Mouse (Mus musculus) heart, embryonic 14.5 days (tissue): ENCODE measurements around the gene Vgll2. TPM values are rescaled to one million over a fixed set of nuclear protein-coding genes. Genes with fewer than 3 reads are reported as not detected.

Experiments
- ATAC-seq: fragments of 200-750 bp; cut with Nextera tagmentation; 2 replicates; pipeline ENCODE4 v1.8.0; 2017; ENCODE audit warnings: low read depth, moderate TSS enrichment; ENCODE audit not compliant: insufficient number of reproducible peaks, insufficient read depth, low FRiP score
- H3K27ac ChIP-seq, 2 experiments: fragments of 200-500 bp in 1 of 2; fragments of 300-500 bp in 1 of 2; sonication (generic) in 1 of 2; replicated peaks in 1 of 2; 2 replicates each; pipeline ENCODE4 v1.5.1; 2012 to 2014; ENCODE audit warnings: low read depth in 2 of 2, low read length in 2 of 2, control low read depth in 1 of 2, mild to moderate bottlenecking in 1 of 2, mixed read lengths in 1 of 2; ENCODE audit not compliant: control insufficient read depth in 1 of 2, insufficient read depth in 1 of 2
- H3K27me3 ChIP-seq: fragments of 300-500 bp; sonication (generic); 2 replicates; pipeline ENCODE4 v1.6.1; 2014; ENCODE audit warnings: mild to moderate bottlenecking, low read length, control low read depth; ENCODE audit not compliant: control insufficient read depth, insufficient read depth
- H3K36me3 ChIP-seq: fragments of 300-500 bp; sonication (generic); 2 replicates; pipeline ENCODE4 v1.6.1; 2014; ENCODE audit warnings: mild to moderate bottlenecking, control low read depth, low read length, mixed read lengths; ENCODE audit not compliant: control insufficient read depth, insufficient read depth
- H3K4me1 ChIP-seq, 2 experiments: fragments of 200-500 bp in 1 of 2; fragments of 300-500 bp in 1 of 2; sonication (generic) in 1 of 2; 2 replicates each; pipeline ENCODE4 v1.6.1; 2012 to 2014; ENCODE audit warnings: low read length in 2 of 2, control low read depth in 1 of 2, mixed read lengths in 1 of 2; ENCODE audit not compliant: control insufficient read depth in 2 of 2, insufficient read depth in 2 of 2
- H3K4me2 ChIP-seq: fragments of 300-500 bp; sonication (generic); 2 replicates; pipeline ENCODE4 v1.6.1; 2014; ENCODE audit warnings: mild to moderate bottlenecking, low read length
- H3K4me3 ChIP-seq, 2 experiments: fragments of 200-500 bp in 1 of 2; fragments of 300-500 bp in 1 of 2; sonication (generic) in 1 of 2; 2 replicates each; pipeline ENCODE4 v1.5.1; 2012 to 2014; ENCODE audit warnings: low read length in 2 of 2, mild to moderate bottlenecking in 2 of 2, control low read depth in 1 of 2, low read depth in 1 of 2, moderate library complexity in 1 of 2; ENCODE audit not compliant: control insufficient read depth in 1 of 2, insufficient read depth in 1 of 2
- H3K9ac ChIP-seq: fragments of 300-500 bp; sonication (generic); 2 replicates; pipeline ENCODE4 v1.6.1; 2014; ENCODE audit warnings: mild to moderate bottlenecking, low read length
- H3K9me3 ChIP-seq: fragments of 300-500 bp; sonication (generic); 2 replicates; pipeline ENCODE4 v1.6.1; 2016; ENCODE audit warnings: low read length, control low read depth; ENCODE audit not compliant: control insufficient read depth
- WGBS: fragments of 180-500 bp; shearing (Covaris S2); extraction: QIAGEN DNeasy Blood & Tissue Kit; methylation state at CpG from one replicate; pipeline ENCODE4 v1.1.7; 2014; 5-methylcytosine and 5-hydroxymethylcytosine counted together
- polyA plus RNA-seq: library from polyadenylated mRNA; unstranded; fragments of >200 nt; fragmentation: Nextera tagmentation; extraction: Ambion mirVana; gene quantifications from 2 replicates; pipeline ENCODE4 v1.2.1, GENCODE M21; 2014

Vgll2 gene
- not detected in 2 replicates for polyA plus RNA-seq

DNA sequence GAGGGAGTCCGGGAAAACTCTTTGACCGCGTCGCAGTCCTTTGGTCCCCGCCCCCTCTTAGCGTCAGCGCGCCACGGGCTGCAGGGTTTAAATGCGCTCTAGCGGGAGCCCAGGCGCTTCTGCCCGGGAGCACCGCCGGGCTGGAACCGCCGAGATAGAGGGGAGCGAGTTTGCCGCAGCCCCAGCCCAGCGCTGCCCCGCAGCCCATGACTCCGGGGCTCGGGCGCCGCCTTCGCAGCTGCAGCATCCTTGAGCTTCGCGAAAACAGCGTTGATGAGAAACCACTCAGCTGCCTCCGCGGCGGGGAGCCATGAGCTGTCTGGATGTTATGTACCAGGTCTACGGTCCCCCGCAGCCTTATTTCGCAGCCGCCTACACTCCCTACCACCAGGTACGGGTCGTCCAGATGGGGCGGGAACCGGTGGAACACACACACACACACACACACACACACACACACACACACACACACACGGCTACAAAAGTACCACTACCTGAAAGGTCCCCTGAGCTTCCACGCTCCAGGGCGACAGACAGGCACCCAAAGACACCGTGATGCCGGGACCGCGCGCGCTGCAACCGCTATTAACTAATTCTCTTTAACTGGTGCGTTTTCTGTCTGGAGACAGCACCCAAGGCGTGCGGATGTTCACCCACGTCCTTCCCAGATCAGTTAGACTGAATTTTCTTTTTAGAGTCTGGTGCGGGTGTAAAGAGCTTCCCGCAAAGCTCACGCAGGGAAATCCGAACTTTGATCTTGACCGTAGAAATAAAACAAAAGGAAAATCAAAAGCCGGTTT is at the start of gene Vgll2:
Vgll2 (plus strand) TSS at position 90 of the 800 bp plus-strand sequence.
- Histone ChIP-seq H3K36me3 (no peaks in the 10 kb centered on the region), H3K27me3 (peaks cover 80% of the 10 kb centered on the region), H3K4me1 (peaks cover 12 to 13% of the 10 kb centered on the region in 2 experiments), H3K9ac (0 out of 2 replicates have a peak within 1 kb of the TSS, but pooled peaks have one; percentile 16), H3K4me2 (peak within 1 kb of the TSS; percentile 92), H3K27ac (no peak within 1 kb of the TSS), H3K9me3 (no peaks in the 10 kb centered on the region), H3K4me3 (peak within 1 kb of the TSS; percentile 51 to 60)
- no peak for ATAC-seq
- under 1% methylated on average over 60 of the region's 60 CpGs for WGBS

DNA sequence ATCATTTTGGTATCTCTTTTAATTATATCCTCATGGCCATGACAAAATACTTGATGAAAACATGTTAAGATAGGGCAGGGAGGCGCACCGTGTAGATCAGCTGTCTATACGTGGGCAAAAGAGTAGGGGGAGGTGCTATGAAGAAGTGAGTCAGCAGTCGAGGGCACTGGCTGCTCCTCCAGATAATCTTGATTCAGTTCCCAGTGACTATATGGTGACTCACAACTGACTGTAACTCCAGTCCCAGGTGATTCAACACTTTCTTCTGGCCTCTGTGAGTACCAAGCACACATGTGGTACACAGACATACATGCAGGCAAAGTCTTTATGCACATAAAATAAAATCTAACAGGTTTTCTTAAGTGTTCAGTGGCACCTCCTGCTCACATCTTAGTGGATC is 47.2 kb upstream of the Vgll2 start:
- no peak overlapping the region for H3K4me2 ChIP-seq
- WGBS, result 49% methylated on average over 4 of the region's 4 CpGs
- no peaks in the 10 kb centered on the region for H3K27me3 ChIP-seq
- ATAC-seq, result no peak
- no peak overlapping the region for H3K4me3 ChIP-seq
- H3K9ac ChIP-seq, result no peak overlapping the region
- H3K4me1 ChIP-seq, result peaks cover 2 to 3% of the 10 kb centered on the region in 2 experiments; a peak in 1 of 4 replicates
- no peaks in the 10 kb centered on the region for H3K9me3 ChIP-seq
- H3K27ac ChIP-seq, result no peak overlapping the region
- H3K36me3 ChIP-seq, result no peaks in the 10 kb centered on the region

DNA sequence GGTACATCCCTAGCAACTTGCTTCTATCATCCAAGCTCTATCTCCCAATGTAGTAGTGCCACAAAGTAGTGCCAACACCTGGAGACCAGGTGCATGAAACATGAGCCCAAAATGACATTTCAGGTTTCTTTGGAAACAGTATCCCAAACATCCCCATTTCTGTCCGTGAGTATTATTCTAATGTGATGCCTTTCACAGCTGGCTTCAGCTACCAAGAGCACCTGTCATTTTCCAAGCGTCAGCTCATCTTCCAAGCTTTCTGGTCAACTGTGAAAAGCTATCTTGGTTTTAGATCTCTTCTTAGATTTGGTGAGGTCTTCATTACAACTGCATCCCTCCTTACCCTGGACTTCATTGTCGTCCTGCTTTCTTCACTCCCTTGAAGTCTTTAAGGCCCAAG is 46.7 kb upstream of the Vgll2 start:
- Histone ChIP-seq H3K27ac (no peak overlapping the region), H3K36me3 (no peaks in the 10 kb centered on the region), H3K4me3 (no peak overlapping the region), H3K4me2 (no peak overlapping the region), H3K9ac (no peak overlapping the region), H3K27me3 (no peaks in the 10 kb centered on the region), H3K9me3 (no peaks in the 10 kb centered on the region), H3K4me1 (no peaks in the 10 kb centered on the region)
- WGBS, result 79% methylated on average over 3 of the region's 3 CpGs
- no peak for ATAC-seq

DNA sequence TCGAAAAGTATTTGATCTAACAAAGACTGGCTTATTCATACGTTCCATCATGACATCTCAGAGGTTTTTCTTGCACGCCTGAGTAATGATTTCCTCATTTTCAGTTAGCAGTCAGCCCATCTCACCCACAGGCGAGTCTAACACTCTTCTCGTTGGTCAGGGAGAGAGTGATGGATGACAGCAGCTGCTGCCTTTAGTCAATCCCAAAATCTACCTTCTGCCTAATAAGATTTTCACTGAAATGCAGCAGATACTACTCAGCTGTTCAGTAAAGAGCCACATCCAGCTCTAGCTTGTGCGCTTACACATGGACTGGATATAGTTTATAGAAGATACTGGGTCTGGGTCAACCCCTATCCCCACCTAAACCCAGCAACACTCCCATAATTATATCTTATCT is 40.7 kb upstream of the Vgll2 start:
- H3K4me1 ChIP-seq, result no peaks in the 10 kb centered on the region
- no peak overlapping the region for H3K9ac ChIP-seq
- no peaks in the 10 kb centered on the region for H3K27me3 ChIP-seq
- no peak overlapping the region for H3K4me3 ChIP-seq
- H3K9me3 ChIP-seq, result no peaks in the 10 kb centered on the region
- 73% methylated on average over 6 of the region's 6 CpGs for WGBS
- H3K36me3 ChIP-seq, result no peaks in the 10 kb centered on the region
- H3K4me2 ChIP-seq, result no peak overlapping the region
- no peak overlapping the region for H3K27ac ChIP-seq
- ATAC-seq, result no peak

DNA sequence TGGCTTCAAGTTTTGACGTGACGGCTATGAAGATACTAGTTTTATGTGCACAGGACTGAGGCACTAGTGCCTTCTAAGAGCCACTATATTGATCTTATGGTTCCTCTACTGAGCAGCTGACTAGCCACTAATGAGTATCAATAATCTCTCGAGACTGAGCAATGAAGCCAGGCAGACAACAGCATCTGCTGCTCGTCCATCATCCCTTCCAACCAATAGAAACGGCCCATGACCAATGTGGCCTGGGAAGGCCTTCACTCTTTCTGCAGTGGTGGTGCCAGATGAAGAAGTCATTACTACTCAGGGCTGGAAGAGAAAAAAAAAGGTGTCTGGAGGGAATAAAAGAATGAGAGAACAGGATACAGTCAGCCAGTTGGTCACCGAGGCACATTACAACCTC is 39.9 kb upstream of the Vgll2 start:
- no peaks in the 10 kb centered on the region for H3K4me1 ChIP-seq
- H3K4me2 ChIP-seq, result no peak overlapping the region
- no peak for ATAC-seq
- no peak overlapping the region for H3K27ac ChIP-seq
- H3K9ac ChIP-seq, result no peak overlapping the region
- no peaks in the 10 kb centered on the region for H3K36me3 ChIP-seq
- no peaks in the 10 kb centered on the region for H3K9me3 ChIP-seq
- WGBS, result 76% methylated on average over 6 of the region's 6 CpGs
- H3K27me3 ChIP-seq, result no peaks in the 10 kb centered on the region
- H3K4me3 ChIP-seq, result no peak overlapping the region

DNA sequence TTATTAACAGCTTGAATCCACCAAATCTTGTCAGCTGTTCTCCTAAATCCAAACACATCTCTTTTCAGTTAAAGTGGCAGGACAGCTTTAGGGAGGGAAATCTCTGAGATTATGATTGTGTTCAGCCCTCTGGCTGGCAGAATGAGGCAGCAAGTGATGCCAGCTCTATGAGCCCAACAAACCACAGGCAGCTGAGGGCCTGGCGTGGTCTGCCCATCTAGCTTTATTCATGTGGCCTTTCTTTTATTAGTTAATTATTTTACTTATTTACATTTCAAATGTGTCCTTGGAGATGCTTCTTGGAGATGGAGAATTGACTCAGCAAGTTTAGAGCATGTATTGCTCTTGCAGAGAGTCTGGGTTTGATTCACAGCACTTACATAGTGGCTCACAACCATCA is 3.8 kb upstream of the Vgll2 start:
- no peak overlapping the region for H3K4me3 ChIP-seq
- ATAC-seq, result no peak
- peaks cover 38% of the 10 kb centered on the region for H3K27me3 ChIP-seq
- H3K4me2 ChIP-seq, result no peak overlapping the region
- WGBS, result 82% methylated on average over 1 of the region's 1 CpGs
- H3K27ac ChIP-seq, result no peak overlapping the region
- H3K9ac ChIP-seq, result no peak overlapping the region
- no peaks in the 10 kb centered on the region for H3K36me3 ChIP-seq
- no peaks in the 10 kb centered on the region for H3K9me3 ChIP-seq
- H3K4me1 ChIP-seq, result peaks cover 8 to 12% of the 10 kb centered on the region in 2 experiments; a peak in 3 of 4 replicates

DNA sequence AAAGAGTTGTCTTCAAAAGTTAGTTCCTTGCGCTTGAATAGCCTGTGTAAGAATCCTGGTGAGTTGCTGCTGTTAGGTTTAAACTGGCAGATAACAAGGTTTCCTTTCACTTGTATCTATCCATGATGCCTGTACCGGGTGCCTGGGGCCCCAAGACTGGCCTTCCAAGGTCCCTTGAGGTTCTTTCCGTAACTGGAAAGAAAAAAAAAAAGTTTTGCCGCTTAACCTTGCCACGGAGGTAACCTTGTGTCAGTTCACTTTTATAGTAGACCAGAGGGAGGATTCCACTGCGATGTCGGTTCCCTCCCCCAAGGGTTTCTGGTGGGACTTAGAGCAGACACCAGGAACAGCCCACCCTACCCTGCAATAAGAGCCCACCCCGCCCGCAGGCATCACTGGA is 1.1 kb upstream of the Vgll2 start:
- H3K9me3 ChIP-seq, result no peaks in the 10 kb centered on the region
- ATAC-seq, result no peak
- H3K36me3 ChIP-seq, result no peaks in the 10 kb centered on the region
- peaks cover 66% of the 10 kb centered on the region for H3K27me3 ChIP-seq
- no peak overlapping the region for H3K4me2 ChIP-seq
- no peak overlapping the region for H3K4me3 ChIP-seq
- WGBS, result 3% methylated on average over 9 of the region's 9 CpGs
- peaks cover 8 to 12% of the 10 kb centered on the region in 2 experiments; a peak in 3 of 4 replicates for H3K4me1 ChIP-seq
- H3K27ac ChIP-seq, result no peak overlapping the region
- H3K9ac ChIP-seq, result no peak overlapping the region
